ENCODE assay signal across 37 mouse cellular contexts in genomic region chr1:85112266-85112665, GRCm38 (mm10). TPM values are rescaled to one million over a fixed set of nuclear protein-coding genes. Genes with fewer than 3 reads are reported as not detected.
"Had no signal": no experiment of that assay in that cellular context is flagged by ENCODE, and none has a peak within 500 bp of the region (broad histone marks: within the 10 kb centered on the region; RNA-seq: fewer than 3 reads in every experiment).

No protein-coding gene starts in this region.

RNA-seq across cellular contexts. Expression of gene A530032D15Rik, which starts 2.6 kb away (rescaled TPM):
- total RNA-seq: gastrocnemius, postnatal 14 days; gastrocnemius, postnatal 36 days; heart, postnatal 25 days; heart, postnatal 4 days; layer of hippocampus, adult 18-20 months; layer of hippocampus, postnatal 14 days; layer of hippocampus, postnatal 36 days; left cerebral cortex, postnatal 10 days; left cerebral cortex, postnatal 4 days had no signal
- polyA plus RNA-seq: gonadal fat pad, adult 2 months; heart, embryonic 12.5 days; heart, embryonic 14.5 days; heart, embryonic 16.5 days; hindbrain, embryonic 10.5 days; hindbrain, embryonic 14.5 days; hindbrain, embryonic 16.5 days; intestine, embryonic 14.5 days; intestine, embryonic 16.5 days; kidney, adult 2 months; kidney, embryonic 15.5 days; kidney, postnatal 0 days; limb, embryonic 11.5 days; limb, embryonic 13.5 days; limb, embryonic 15.5 days; liver, adult 2 months had no signal

RNA-seq across cellular contexts. Expression of gene Gm10553, which starts 12.3 kb away (rescaled TPM):
- total RNA-seq: gastrocnemius, adult 18-20 months; gastrocnemius, adult 8-10 months; gastrocnemius, postnatal 14 days; gastrocnemius, postnatal 36 days; heart, adult 18-20 months; heart, adult 8-10 months; heart, postnatal 10 days; heart, postnatal 25 days; heart, postnatal 4 days; layer of hippocampus, adult 18-20 months; layer of hippocampus, adult 8-10 months; layer of hippocampus, postnatal 14 days; layer of hippocampus, postnatal 36 days; left cerebral cortex, adult 18-20 months; left cerebral cortex, adult 8-10 months; left cerebral cortex, postnatal 10 days; left cerebral cortex, postnatal 25 days; left cerebral cortex, postnatal 4 days; liver, adult 2 months had no signal
- polyA plus RNA-seq: gonadal fat pad, adult 2 months; heart, embryonic 12.5 days; heart, embryonic 14.5 days; heart, embryonic 16.5 days; hindbrain, embryonic 10.5 days; hindbrain, embryonic 14.5 days; hindbrain, embryonic 16.5 days; intestine, embryonic 14.5 days; intestine, embryonic 16.5 days; kidney, adult 2 months; kidney, embryonic 15.5 days; kidney, postnatal 0 days; large intestine, adult 2 months; limb, embryonic 11.5 days; limb, embryonic 13.5 days; limb, embryonic 15.5 days; liver, adult 2 months; liver, embryonic 12.5 days; liver, embryonic 14.5 days had no signal
